Mouse (Mus musculus) lung, postnatal 0 days (tissue): ENCODE measurements around the gene Hsd11b2.

Experiments used
- CTCF ChIP-seq: IDR thresholded peaks from 2 replicates; pipeline ENCODE4 v1.5.1; 2016; ENCODE audit warnings: antibody characterized with exemption, mild to moderate bottlenecking
- EP300 ChIP-seq: IDR thresholded peaks from 2 replicates; pipeline ENCODE4 v1.6.1; 2016; ENCODE audit warnings: antibody characterized with exemption, mild to moderate bottlenecking, control low read depth

DNA sequence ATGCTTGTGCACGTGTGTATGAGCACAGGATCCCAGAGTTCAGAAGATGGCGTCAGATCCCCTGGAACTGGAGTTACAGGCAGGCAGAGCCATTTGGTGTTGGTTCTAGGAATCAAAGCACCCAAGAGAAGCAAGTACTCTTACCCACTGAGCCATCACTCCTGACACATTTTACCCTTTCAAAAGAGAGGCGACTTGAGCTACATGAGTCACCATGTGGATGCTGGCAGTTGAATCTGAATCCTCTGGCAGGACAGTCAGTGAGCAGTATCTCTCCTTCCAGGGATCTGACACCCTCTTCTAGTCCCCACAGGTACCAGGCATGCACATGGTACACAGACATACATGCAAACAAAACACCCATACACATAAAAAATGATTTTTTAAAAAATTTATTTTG lies 30.5 kb upstream of the Hsd11b2 start:
- no peak for TF ChIP-seq CTCF
- no peak for TF ChIP-seq EP300
